Mouse (Mus musculus): Measurements from ENCODE around the gene Hcst.

Gene Hcst

GRCm38 (mm10) chr7:30373501-30373962, 46.1 kb downstream of the Hcst start:
- peak; percentile 93 to 96 for DNase-seq (ENCODE audit: low spot score in 2 of 2)

Data from frontal cortex, postnatal 14 days (tissue).